Mouse (Mus musculus): ENCODE results near the gene Gpd2. TPM values are rescaled to one million over a fixed set of nuclear protein-coding genes. Genes with fewer than 3 reads are reported as not detected.

Gpd2 gene
- total and polyA plus RNA-seq, 3 experiments, result 15.7 to 20.4 (median 16.7) TPM

GRCm38 (mm10) chr2:57285197-57285596 is 47.8 kb downstream of the Gpd2 start:
- H3K27ac ChIP-seq (ENCODE audit: insufficient read depth, low read depth), result no peak overlapping the region
- no peaks in the 10 kb centered on the region for H3K27me3 ChIP-seq (replicated peaks)
- H3K36me3 ChIP-seq (replicated peaks in 1 of 2; ENCODE audit: control insufficient read depth in 1 of 2, insufficient read depth in 1 of 2, low read length in 1 of 2), result peaks cover 0 to 14% of the 10 kb centered on the region in 2 experiments
- DNase-seq (ENCODE audit: extremely low read depth), result no peak
- no peak overlapping the region for H3K4me3 ChIP-seq (replicated peaks in 1 of 3; ENCODE audit: low read depth in 2 of 3, low read length in 2 of 3, poor library complexity in 1 of 3)
- no peak overlapping the region for H3K4me2 ChIP-seq (ENCODE audit: insufficient read depth, low read depth, poor library complexity, severe bottlenecking)
- peaks cover 14 to 17% of the 10 kb centered on the region in 2 experiments; a peak in 3 of 4 replicates for H3K4me1 ChIP-seq (ENCODE audit: control insufficient read depth in 1 of 2, insufficient read depth in 2 of 2)
- no peaks in the 10 kb centered on the region for H3K9me3 ChIP-seq (replicated peaks; ENCODE audit: low read length)
- no peaks in the 10 kb centered on the region for H3K79me2 ChIP-seq (replicated peaks; ENCODE audit: control insufficient read depth, extremely low read depth, insufficient read depth, poor library complexity, severe bottlenecking)
- TF ChIP-seq MEF2A (IDR thresholded peaks at IDR 0.05; ENCODE audit: borderline replicate concordance, low read depth, low read length) (no peak), NRF1 (IDR thresholded peaks at IDR 0.05; ENCODE audit: low read depth, low read length) (no peak), ZMIZ1 (IDR thresholded peaks at IDR 0.05; ENCODE audit: low read depth, low read length) (no peak), JUN (IDR thresholded peaks at IDR 0.05; ENCODE audit: insufficient read depth, low read depth, low read length) (no peak), ZNF384 (IDR thresholded peaks at IDR 0.05; ENCODE audit: low read depth, low read length) (no peak), CHD2 (IDR thresholded peaks at IDR 0.05; ENCODE audit: low read length) (no peak), ZC3H11A (IDR thresholded peaks at IDR 0.05; ENCODE audit: low read depth, low read length) (no peak), USF1 (IDR thresholded peaks at IDR 0.05; ENCODE audit: low read depth, low read length) (no peak), MYC (IDR thresholded peaks at IDR 0.05; ENCODE audit: low read depth, low read length) (no peak), USF2 (conservative IDR thresholded peaks at IDR 0.05; ENCODE audit: low read depth, low read length) (no peak), EP300 (IDR thresholded peaks at IDR 0.05; ENCODE audit: low read length) (no peak), CHD1 (IDR thresholded peaks at IDR 0.05; ENCODE audit: low read depth, low read length) (no peak)
- dilution Hi-C loops (cut with MboI; ENCODE audit: extremely low pct_ligation_motif_present, extremely low pct_unique_long_range_greater_than_20kb, low sequenced_read_pairs) (no loop called here), in situ Hi-C loops (cut with MboI; ENCODE audit: low pct_ligation_motif_present, low pct_unique_long_range_greater_than_20kb, low sequenced_read_pairs) (no loop called here)
- no peak overlapping the region for H3K9ac ChIP-seq (ENCODE audit: insufficient read depth, low read depth)

GRCm38 (mm10) chr2:57287986-57288385 is 50.6 kb downstream of the Gpd2 start:
- peaks cover 0 to 25% of the 10 kb centered on the region in 2 experiments for H3K36me3 ChIP-seq (replicated peaks in 1 of 2; ENCODE audit: control insufficient read depth in 1 of 2, insufficient read depth in 1 of 2, low read length in 1 of 2)
- peaks cover 14 to 17% of the 10 kb centered on the region in 2 experiments; a peak in 3 of 4 replicates for H3K4me1 ChIP-seq (ENCODE audit: control insufficient read depth in 1 of 2, insufficient read depth in 2 of 2)
- H3K9ac ChIP-seq (ENCODE audit: insufficient read depth, low read depth), result no peak overlapping the region
- no peaks in the 10 kb centered on the region for H3K9me3 ChIP-seq (replicated peaks; ENCODE audit: low read length)
- no peak for DNase-seq (ENCODE audit: extremely low read depth)
- H3K27me3 ChIP-seq (replicated peaks), result no peaks in the 10 kb centered on the region
- TF ChIP-seq GABPA (IDR thresholded peaks at IDR 0.05; ENCODE audit: insufficient replicate concordance, low read depth, low read length) (no peak), ZKSCAN1 (IDR thresholded peaks at IDR 0.05; ENCODE audit: borderline replicate concordance, low read depth, low read length) (no peak), MAFK (IDR thresholded peaks at IDR 0.05; ENCODE audit: insufficient replicate concordance, low read length) (no peak), NELFE (IDR thresholded peaks at IDR 0.05; ENCODE audit: low read depth, low read length) (no peak), RCOR1 (conservative IDR thresholded peaks at IDR 0.05; ENCODE audit: low read depth, low read length) (no peak), CHD2 (IDR thresholded peaks at IDR 0.05; ENCODE audit: low read length) (no peak), SMC3 (IDR thresholded peaks at IDR 0.05; ENCODE audit: low read depth, low read length) (no peak), POLR2A (IDR thresholded peaks at IDR 0.05; ENCODE audit: low read depth, low read length) (no peak), ZMIZ1 (IDR thresholded peaks at IDR 0.05; ENCODE audit: low read depth, low read length) (no peak), E2F4 (IDR thresholded peaks at IDR 0.05; ENCODE audit: insufficient replicate concordance, low read depth, low read length) (no peak), BHLHE40 (IDR thresholded peaks at IDR 0.05; ENCODE audit: low read depth, low read length) (no peak), TCF12 (IDR thresholded peaks at IDR 0.05; ENCODE audit: low read depth, low read length) (no peak), ZC3H11A (IDR thresholded peaks at IDR 0.05; ENCODE audit: low read depth, low read length) (no peak), USF2 (conservative IDR thresholded peaks at IDR 0.05; ENCODE audit: low read depth, low read length) (no peak), SIN3A (IDR thresholded peaks at IDR 0.05; ENCODE audit: low read length) (no peak), HCFC1 (IDR thresholded peaks at IDR 0.05; ENCODE audit: low read depth, low read length) (no peak), MAX (IDR thresholded peaks at IDR 0.05; ENCODE audit: low read length) (no peak), TBP (conservative IDR thresholded peaks at IDR 0.05; ENCODE audit: low read depth, low read length) (no peak), EP300 (IDR thresholded peaks at IDR 0.05; ENCODE audit: low read length) (no peak), MXI1 (IDR thresholded peaks at IDR 0.05; ENCODE audit: low read depth, low read length) (no peak)
- no peak overlapping the region for H3K4me2 ChIP-seq (ENCODE audit: insufficient read depth, low read depth, poor library complexity, severe bottlenecking)
- no peak overlapping the region for H3K4me3 ChIP-seq (replicated peaks in 1 of 3; ENCODE audit: low read depth in 2 of 3, low read length in 2 of 3, poor library complexity in 1 of 3)
- dilution Hi-C loops (cut with MboI; ENCODE audit: extremely low pct_ligation_motif_present, extremely low pct_unique_long_range_greater_than_20kb, low sequenced_read_pairs), result no loop called here
- in situ Hi-C loops (cut with MboI; ENCODE audit: low pct_ligation_motif_present, low pct_unique_long_range_greater_than_20kb, low sequenced_read_pairs), result no loop called here
- no peak overlapping the region for H3K27ac ChIP-seq (ENCODE audit: insufficient read depth, low read depth)
- no peaks in the 10 kb centered on the region for H3K79me2 ChIP-seq (replicated peaks; ENCODE audit: control insufficient read depth, extremely low read depth, insufficient read depth, poor library complexity, severe bottlenecking)
